Mouse (Mus musculus) spleen, adult 12 weeks (tissue): ENCODE results near the gene Pitpnc1.
"Not testable (repeated sequence)": the region's sequence is repeated elsewhere in the genome, so short reads cannot be mapped to it uniquely, and the experiment has no call there.

ENCODE experiments used
- DNase-seq: peaks from one replicate; pipeline ENCODE4 v3.0.0; 2022; ENCODE audit warnings: low spot score

Gene Pitpnc1

GRCm38 (mm10) chr11:107470521-107471041 lies at the start of gene Pitpnc1:
Gene Pitpnc1 (minus strand): TSS chr11:107470699.
- peak; percentile 81 for DNase-seq

GRCm38 (mm10) chr11:107518645-107519429 lies 48.3 kb upstream of the Pitpnc1 start:
- no peak for DNase-seq

DNA sequence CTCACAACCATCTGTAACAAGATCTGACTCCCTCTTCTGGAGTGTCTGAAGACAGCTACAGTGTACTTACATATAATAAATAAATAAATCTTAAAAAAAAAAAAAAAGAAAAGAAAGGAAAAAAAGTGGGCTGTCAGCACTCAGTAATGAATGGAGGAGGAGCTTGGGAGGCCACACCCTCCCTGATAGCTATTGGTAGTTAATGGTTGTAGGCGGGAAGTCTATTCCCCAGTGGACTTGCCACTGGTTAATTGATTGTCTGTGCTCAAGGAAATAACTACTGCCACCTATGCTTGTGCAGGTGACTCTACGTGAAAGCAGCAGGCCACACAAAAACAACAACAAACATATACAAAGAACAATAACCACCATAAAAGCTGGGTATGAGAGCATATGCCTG lies 45.9 kb upstream of the Pitpnc1 start:
- no peak for DNase-seq

DNA sequence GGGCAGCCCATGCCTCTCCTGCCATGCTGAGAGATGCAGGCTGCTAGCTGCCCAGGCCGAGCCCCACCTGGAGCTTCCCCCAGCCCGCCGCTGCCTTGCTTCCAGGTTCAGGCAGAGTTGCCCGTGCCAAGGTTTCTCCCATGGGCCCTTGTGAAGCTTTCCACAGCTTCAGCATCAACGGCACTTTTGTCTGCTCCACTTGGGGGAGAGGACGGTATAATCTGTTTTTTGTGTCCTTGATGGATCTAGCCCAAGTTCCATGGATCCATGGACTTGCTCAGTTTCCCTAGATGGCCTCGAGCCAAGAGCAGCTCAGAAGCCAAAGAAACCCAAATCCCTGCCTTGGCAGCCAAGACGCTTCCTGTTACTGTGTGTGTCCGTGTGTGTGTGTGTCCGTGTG lies 42.5 kb upstream of the Pitpnc1 start:
- DNase-seq = no peak

DNA sequence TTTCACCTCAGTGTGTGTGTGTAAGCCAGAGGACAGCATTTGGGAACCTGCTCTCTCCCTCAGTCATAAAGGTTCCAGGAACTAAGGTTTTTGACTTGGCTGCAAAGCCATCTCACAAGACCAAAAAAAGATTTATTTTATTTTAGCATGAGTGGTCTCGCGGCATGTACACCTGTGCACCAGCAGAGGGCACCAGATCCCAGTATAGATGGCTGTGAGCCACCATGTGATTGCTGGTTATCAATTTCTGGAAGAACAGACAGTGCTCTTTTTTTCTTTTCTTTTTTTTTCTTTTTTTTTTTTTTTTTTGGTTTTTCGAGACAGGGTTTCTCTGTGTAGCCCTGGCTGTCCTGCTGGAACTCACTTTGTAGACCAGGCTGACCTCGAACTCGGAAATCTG lies 41.5 kb upstream of the Pitpnc1 start:
- peak; percentile 23 for DNase-seq

DNA sequence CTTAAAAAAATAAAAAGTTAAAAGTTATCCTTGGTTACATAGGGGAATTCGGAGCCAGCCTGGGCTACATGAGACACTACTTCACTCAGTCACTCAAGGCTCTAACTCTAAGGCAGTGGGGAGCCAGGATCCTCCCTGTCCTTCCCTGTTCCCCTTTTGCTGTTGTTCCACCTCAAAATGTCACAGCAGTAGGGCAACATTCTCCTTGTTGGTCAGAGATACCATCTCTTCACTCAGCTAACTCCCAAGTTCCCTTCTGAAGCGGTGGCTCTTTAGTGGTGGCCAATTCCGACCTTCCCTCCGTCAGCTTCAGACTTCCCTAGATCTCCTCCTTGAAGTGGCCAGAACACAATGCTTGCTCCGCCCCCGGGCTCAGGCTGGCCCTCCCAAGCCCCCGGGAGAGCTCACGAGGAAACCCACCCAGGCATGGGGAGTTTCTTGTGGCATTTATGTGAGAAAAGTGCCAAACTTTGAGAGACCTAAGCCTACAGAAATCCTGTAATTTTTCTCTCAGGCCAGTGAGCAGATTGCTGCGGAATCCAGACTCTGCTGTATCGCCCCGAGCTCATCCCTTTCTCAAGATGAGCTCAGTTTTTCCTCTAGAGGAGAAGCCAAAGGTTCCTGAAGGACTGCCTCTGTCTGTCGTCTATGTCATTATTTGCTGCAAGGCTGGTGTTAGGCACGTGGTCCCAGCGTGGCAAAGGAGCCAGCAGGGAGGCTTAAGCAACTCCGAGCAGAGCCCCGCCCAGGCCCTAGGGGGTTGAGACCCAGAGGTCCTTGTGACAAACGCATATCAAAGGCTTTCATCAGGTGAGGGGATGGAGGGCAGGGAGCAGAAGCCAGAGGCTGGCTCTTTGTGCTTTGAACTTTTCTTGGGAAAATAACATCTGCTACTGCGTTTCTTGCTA lies 40.1 kb upstream of the Pitpnc1 start:
- no peak for DNase-seq

GRCm38 (mm10) chr11:107509631-107510338 lies 39.3 kb upstream of the Pitpnc1 start:
- DNase-seq = no peak

GRCm38 (mm10) chr11:107506260-107506659 lies 35.8 kb upstream of the Pitpnc1 start:
- no peak for DNase-seq

DNA sequence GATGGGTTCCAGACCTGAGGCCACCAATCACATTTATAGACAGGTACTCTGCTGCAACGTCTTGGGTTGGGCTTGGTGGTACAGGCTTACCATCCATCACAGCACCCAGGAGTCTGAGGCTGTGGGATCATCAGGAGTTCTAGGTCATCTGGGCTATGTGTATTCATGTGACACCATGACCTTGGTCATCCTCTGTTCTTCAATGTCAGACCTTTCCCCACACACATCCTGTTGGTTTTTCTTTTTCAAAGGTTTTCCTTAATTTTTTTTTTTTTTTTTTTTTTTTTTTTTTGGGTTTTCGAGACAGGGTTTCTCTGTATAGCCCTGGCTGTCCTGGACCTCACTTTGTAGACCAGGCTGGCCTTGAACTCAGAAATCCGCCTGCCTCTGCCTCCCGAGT lies 33.9 kb upstream of the Pitpnc1 start:
- DNase-seq = not testable (repeated sequence)

GRCm38 (mm10) chr11:107502801-107503200 lies 32.3 kb upstream of the Pitpnc1 start:
- DNase-seq = no peak

- DNase-seq = no peak
These were observed 13.8 kb upstream of the Pitpnc1 start for GRCm38 (mm10) chr11:107484341-107484740.

DNA sequence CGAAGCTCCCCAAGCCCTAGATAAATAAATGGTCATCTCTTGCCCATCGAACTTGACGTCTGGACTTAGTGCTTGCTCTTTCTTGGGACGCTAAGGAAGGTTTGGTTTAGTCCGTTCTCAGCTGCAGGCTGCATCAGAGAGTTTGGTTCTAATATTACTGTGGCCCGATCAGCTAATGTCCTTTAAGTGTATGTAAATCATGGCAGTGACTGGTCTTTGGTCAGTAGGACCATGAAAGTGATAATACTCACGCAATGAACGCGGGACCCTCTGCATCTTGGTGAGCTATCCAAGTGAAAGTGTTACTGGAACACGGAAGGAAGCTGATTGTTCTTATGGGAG lies 9.3 kb upstream of the Pitpnc1 start:
- DNase-seq = no peak

GRCm38 (mm10) chr11:107479053-107479861 lies 8.8 kb upstream of the Pitpnc1 start, which contains the start of gene Psmd12:
Gene Psmd12 (plus strand): TSS chr11:107479484.
- peak; percentile 98 for DNase-seq

- DNase-seq = peak; percentile 49
These were observed 2.8 kb upstream of the Pitpnc1 start for GRCm38 (mm10) chr11:107473137-107473820.

DNA sequence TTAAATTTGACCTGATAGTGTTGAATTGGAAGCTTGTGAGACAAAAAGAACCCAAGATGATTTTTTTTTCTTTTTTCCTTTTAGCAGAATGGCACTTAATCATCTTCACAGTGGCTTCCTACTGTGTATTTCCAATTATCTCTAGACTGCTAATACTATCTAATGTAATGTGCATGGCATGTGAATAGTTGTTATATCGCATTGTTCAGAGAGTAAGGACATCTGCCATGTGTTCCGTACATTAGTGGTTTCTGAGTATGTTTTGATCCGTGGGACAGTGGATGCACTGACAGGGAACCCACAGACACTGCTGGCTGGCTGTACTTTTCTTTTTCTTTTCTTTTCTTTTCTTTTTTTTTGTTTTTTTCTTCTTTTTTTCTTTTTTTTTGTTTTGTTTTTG lies 1.8 kb upstream of the Pitpnc1 start:
- no peak for DNase-seq

DNA sequence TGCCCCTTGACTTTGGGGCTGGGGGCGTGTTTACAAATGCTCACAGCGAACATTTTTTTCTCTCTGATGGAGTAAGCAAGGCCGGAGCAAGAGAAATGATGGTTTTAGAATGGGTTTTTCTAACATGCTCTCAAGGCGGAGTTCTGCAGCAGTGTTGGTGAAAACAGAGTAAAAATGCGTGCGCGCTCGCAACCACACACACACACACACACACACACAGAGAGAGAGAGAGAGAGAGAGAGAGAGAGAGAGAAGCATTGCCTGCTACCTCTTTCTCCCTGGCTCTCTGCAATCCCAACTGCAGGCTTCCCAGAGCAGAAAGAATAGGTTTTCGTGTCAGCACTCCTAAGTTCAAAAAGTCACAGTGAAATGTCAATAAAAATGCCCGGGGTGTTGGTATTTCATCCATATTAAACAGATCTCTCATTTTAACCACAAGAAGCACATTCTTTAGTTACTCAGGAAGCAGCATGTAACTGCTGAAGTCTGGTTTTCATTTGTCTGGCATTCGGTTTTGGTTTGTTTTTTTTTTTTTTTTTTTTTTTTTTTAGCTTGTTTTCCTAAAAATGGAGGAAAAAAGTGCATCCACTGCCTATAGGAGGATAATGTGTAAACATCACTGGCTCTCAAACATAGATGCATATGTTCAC lies 697 bp upstream of the Pitpnc1 start:
- no peak for DNase-seq

DNA sequence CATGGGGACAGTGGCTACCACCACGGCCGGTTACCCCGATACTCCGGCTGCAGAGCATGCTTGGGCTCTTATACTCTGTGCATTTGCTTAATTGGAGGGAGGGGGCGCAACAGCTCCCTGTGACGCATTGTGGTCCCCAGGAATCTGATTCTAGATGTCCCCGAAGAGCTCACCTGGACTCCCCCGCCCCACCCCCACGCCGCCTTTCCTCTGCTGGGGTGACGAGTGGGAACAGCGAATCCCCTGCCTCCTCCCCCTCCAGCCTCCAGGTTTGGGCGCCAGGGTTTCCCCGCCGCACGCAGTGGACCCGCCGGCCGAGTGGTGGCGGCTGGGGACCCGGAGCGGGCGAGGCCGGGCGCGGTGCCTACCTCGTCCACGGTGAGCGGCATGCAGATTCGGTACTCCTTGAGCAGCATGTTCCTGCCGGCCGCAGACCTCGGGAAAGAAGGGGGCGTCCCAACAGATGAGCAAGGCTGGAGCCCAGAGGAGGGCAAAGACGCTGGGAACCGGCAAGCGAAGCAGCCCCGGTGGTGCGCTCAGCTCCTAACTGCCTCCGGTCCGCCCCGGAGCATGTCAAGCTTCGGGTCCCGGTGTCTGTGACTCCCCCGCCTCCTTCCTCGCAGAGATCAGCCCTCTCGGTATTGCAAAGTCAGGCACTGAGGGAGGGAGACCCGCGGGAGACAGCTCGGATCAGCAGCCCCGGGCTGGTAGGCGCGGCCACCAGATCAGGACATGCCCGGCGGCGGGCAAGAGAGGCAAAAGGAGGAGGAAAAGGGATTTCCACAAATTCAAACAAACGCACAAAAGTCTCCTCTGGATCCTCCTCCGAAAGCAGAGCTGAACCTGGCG lies 752 bp downstream of the Pitpnc1 start:
- DNase-seq = peak; percentile 60

GRCm38 (mm10) chr11:107469031-107469522 lies 1.4 kb downstream of the Pitpnc1 start:
- peak; percentile 69 for DNase-seq
